Mouse (Mus musculus): ENCODE measurements at regions not wholly inside any gene's neighbourhood (a gene's known extent, or its start where the extent isn't known, plus 50 kb on each side); places are given as distances from the start of the nearest gene placed in this dataset.

DNA sequence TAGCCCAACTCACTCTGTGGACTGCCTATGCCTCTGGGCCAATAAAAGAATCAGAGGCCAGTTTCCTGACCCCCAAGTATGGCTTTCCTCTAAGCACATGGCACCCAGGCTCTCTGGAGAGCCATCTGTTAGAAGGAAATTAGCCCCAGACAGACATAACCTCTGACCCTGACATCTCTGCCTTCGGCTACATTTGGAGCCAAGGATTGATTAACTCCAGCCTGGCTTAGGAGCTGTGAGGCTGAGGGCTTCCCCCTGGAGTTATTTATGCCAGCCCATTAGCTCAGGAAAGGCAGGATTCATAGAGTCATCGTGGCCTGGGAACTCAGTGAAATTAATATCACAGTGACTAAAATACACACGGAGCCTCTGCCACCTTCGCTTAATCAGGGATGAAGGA lies 137.5 kb downstream of the Wscd1 start:
- DNase-seq (ENCODE audit: low spot score in 2 of 2) = no peak

DNA sequence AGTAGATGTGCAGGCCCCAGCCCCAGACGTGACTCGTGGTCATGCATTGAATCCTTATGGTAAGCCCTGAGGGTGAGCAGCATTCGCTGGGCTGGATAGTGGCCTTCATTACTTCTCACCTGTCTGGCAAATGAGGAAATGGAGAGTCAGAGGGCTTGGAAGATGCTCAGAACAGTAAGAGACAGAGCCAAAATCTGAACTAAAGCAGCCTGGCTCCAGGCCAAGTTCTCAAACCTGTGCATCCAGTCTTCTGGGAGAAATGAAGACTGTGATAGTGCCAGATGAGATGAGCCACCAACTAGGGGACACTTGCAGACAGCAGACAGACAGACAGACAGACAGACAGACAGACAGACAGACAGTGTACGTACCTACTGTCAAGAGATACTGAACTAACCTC lies 137.1 kb downstream of the Wscd1 start:
- DNase-seq (ENCODE audit: low spot score in 2 of 2) = no peak

DNA sequence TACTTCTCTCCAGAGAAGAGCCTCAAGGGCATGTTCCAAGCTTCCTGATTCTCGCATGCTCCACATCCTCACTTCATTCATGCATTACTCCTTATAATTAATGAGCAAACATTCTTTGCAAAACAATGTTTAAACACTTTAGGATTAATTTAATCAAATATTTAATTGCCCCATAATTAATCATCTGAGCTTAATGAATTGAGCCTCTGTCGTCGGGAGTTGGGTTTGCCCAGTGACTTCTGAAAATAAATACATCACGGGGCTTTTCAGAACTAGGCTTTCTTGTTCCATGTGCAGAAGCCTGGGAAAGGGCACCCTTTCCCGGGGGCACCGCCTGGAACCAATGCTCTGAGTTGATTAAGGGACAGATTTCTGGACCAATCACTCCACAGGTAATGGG lies 135.1 kb downstream of the Wscd1 start:
- no peak for DNase-seq (ENCODE audit: low spot score in 2 of 2)

DNA sequence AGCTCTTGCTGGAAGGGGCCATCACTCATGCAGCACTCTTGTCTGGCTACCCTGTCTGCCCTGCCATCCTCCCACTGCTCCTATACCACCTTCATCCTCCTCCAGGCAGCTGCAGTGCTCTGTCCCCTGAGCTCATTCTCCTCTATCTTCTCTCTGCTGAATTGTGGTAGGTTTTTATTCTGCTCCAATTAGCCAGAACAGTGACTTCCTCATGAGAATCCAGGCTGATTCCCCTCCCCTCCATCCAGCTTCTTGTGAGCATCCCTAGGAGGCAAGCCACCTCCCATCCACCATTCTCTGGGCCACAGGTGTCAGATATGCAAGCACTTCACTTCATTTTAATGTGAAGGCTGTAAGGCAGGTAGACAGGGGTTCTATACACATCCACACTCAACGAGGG lies 132.1 kb downstream of the Wscd1 start:
- no peak for DNase-seq (ENCODE audit: low spot score in 2 of 2)

DNA sequence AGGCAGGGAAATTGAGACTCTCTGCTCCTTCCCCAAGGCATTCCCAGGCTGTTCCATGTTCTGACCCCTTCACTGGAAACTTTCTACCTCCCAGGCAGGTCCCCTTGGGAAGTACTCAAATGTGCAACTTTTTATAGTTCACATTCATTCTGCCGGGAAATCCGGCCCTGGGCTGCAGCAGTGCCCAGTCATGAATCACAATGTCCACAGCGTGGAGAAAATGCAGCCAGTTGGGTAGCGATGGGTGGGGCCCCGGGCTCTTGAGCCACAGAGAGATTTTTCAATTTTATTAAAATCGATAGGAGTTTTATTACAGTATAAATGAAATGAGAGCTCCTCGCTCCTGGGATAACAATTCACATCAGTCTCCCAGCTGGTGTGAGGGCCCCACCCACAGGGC lies 121.6 kb downstream of the Wscd1 start:
- no peak for DNase-seq (ENCODE audit: low spot score in 2 of 2)

DNA sequence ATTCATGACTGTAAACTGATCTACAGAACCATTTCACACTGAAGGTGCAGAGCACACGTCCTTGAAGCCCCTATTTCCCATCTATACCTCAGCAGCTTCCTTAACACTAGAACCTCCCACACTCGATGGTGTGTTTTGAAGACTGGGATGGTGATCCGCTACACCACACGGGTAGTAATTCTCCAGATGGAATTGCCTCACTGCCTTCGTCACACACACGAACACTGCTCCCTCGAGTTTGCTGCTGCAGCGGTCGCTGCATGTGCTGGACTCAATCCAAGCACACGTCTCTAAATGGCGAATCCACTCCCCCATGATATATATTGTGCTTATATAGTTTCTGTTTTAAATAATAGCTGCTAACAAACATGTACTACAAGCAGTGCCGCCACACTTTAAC lies 117.0 kb downstream of the Wscd1 start:
- no peak for DNase-seq (ENCODE audit: low spot score in 2 of 2)

DNA sequence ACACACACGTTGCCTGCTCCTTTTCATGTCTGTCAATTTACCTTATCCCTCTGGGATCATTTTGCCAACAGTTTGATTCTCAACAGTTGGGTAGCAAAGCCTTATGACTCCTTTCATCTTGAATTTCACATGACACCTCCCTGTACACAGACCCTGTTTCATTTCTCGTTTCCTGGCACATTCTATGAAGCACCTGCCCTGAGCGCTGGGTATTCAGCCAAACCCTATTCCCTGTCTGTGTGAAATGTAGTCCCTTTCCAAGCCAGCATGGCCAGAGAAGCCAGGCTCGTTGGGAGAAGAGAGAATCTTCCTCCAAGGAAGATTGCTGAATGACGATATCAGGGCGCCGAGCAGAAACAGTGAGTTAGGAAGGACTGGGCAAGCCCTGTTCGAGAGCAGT lies 108.2 kb downstream of the Wscd1 start:
- no peak for DNase-seq (ENCODE audit: low spot score in 2 of 2)

DNA sequence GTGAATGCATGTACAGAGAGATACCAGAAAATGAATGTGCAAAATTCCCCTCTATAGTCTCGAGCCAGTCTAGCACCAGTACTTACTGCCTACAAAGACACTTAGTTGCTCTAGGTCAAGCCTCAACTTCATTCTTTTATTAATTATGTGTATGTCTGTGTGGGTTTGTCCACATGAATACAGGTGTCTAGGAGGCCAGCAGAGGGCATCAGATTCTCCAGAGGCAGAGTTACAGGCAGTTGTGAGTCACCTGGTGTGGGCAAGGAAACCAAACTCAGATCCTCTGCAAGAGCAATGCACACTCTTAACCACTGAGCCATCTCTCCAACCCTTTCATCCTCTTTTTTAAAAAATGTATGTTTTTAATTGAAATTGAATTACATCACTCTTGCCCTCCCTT lies 105.8 kb downstream of the Wscd1 start:
- DNase-seq (ENCODE audit: low spot score in 2 of 2) = no peak

DNA sequence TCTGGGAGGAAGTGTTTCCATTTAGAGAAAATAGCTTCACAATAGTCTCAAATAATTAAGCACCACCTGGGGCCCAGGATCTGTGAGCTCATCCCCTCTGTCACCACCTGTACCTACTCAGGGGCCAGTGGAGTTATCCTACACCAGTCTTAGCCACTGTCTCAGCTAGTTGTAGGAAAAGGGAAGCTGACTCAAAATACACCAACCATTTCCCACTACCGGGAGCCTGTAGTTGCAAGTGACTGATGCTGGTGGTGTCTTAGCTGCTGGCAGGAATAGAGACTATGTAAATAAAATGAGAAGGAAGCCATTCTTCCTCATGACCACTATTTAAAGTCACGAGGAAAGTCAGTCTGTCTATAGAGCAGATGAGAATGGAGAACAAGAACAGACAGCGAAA lies 105.3 kb downstream of the Wscd1 start:
- no peak for DNase-seq (ENCODE audit: low spot score in 2 of 2)

DNA sequence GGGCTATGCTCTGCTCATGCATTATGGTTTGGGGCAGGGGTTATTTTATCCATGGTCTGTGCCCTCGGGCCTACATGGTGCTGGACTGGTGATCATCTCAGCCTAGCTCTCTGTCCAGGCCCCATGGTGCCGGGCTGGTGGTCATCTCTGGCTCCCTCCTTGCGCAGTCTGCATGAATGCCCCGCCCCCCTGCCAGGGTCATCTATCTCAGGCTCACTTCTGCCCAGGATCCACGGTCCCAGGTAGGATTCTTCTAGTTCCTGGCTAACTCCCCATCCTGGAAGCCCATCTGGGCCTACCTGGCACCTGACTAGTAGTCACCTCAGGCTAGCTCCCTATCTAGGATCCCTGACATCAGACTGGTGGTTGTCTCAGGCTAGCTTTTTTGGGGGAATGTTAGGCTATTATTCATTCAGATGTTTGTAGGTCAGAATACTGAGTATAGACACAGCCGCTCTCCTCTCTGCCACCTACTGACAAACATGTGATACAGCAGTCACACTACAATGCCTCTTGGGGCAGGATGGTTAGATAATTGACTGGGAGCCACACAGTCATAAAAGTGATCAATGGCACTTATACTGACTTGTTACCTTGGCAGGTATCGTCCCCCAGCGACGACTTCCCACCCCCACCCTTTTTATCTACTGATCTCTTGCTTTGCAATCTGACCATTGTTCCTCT lies 98.1 kb downstream of the Wscd1 start:
- DNase-seq (ENCODE audit: low spot score in 2 of 2) = peak; percentile 12 to 35

DNA sequence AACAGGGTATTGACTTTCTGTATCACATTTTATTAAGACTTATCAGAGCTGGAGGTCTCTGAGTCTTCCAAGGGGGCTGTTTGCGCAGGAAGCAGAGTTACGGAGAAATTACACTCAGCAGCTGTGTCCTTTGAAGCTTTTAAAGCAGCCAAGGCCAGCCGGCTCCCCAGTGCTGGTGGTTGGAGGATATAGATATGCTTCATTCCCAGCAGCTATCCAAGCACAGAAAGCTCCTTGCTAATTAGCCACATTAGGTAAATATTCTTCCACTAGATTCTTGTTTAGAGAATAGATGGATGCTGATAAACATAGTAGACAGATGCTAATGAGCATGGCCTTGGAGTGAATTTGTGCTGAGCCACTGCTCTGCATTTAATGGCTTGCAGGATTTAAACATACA lies 96.8 kb downstream of the Wscd1 start:
- no peak for DNase-seq (ENCODE audit: low spot score in 2 of 2)

DNA sequence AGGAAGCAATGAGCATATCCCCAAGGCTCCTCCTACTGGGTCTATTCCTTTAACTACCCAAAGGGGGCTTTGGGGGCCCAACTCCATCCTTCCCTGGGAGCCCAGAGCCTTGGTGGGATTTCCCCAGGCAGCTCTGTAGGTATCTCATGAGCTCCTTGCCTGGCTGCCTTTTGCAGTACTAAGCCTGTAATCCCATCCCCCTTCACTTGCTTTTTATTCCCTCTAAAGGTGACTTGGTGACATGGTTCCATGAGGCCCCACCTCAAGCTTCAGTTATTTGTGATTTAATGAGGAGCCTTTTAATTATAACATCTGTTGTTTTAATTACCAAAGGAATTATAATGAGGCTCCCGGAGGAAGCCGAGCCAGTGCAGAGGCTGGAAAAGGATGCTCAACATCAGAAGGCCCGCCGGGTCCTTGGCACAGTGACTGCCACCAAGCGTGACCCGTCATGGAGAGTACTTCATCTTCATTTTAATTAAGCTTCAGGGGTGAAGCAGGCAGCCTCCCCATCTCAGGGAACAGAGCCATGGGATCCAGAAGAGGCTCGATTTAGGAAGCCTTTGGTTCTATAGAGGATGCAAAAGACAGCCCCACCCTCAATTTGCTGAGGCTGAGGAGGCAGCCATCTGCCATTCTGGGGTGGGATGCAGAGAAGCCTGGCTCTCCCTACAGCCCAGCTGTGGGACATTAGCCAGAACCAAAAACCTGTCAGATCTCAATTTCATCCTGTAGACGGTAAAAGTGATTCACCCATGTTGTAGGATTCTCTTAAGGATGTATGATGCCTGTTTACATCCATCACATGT lies 91.1 kb downstream of the Wscd1 start:
- DNase-seq (ENCODE audit: low spot score in 2 of 2) = no peak
